Mouse (Mus musculus): ENCODE data around the gene Zmynd10. TPM values are rescaled to one million over a fixed set of nuclear protein-coding genes. Genes with fewer than 3 reads are reported as not detected.

Zmynd10 gene
- polyA plus RNA-seq, 1 experiment: 13.2 TPM

DNA sequence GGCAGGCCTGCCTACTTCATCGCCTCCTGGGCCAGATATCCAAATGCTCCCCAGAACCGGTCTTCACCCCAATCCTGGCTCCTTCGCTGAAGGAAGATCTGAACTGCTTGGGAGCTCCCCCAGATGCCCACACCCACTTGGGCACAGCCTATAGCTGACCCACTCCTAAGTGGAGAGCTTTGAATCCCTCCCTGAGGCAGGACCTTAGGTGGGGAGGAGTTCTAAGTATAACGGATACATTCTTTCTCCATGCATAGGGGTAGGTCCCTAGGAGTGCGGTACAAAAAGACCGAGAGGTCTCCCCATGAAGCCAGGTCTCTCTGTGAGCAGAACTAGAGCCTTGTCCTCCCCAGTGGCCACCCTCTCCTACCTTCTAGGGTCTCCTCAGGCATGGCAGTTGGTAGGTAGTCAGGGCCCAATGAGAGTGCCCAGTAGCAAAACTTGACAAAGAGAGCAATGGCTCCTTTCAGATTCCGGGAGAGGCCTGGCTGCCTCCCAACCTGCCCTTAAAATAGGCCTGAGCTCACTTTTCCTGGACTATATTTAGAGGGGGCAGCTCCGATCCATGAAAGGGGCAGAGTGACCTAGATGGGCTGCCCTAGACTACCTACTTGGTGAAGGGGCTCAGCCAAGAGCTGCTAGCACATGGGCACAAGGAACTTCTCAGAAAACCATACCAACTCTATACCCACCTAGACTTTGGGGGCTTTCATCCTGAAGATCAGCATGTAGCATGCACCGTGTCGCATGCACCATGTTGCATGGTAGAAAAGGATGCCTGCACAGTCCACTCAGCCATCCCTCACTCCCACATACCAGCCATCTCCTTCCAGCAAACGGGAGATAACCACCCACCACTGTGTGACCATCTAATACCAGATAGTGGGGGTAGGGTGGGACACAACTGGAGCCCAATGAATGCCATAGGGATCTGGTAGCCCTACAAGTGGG, 49.8 kb downstream of the Zmynd10 start:
- WGBS: 70% methylated on average over 11 of the region's 11 CpGs
- H3K4me1 ChIP-seq (ENCODE audit: control insufficient read depth, insufficient read depth, low read length): peaks cover 12% of the 10 kb centered on the region; the same call in 1 of the 2 replicates
- TF ChIP-seq POLR2A (IDR thresholded peaks at IDR 0.05; ENCODE audit: borderline replicate concordance, extremely low read depth, low read depth, low read length): no peak
- no peak for TF ChIP-seq CTCF (IDR thresholded peaks at IDR 0.05; ENCODE audit: insufficient read depth, low read length)
- no peak for DNase-seq
- no peak overlapping the region for H3K4me3 ChIP-seq (replicated peaks; ENCODE audit: extremely low read depth, low read depth, low read length)

GRCm38 (mm10) chr9:107598385-107598784, 51.3 kb downstream of the Zmynd10 start:
- TF ChIP-seq POLR2A (IDR thresholded peaks at IDR 0.05; ENCODE audit: borderline replicate concordance, extremely low read depth, low read depth, low read length) (no peak), CTCF (IDR thresholded peaks at IDR 0.05; ENCODE audit: insufficient read depth, low read length) (no peak)
- H3K4me1 ChIP-seq (ENCODE audit: control insufficient read depth, insufficient read depth, low read length): peaks cover 14% of the 10 kb centered on the region; the same call in 1 of the 2 replicates
- no peak for DNase-seq
- whole genome bisulfite sequencing: 76% methylated on average over 5 of the region's 5 CpGs
- H3K4me3 ChIP-seq (replicated peaks; ENCODE audit: extremely low read depth, low read depth, low read length): no peak overlapping the region

- Histone ChIP-seq H3K4me1 (ENCODE audit: control insufficient read depth, insufficient read depth, low read length) (peaks cover 12% of the 10 kb centered on the region; the same call in 1 of the 2 replicates), H3K4me3 (replicated peaks; ENCODE audit: extremely low read depth, low read depth, low read length) (no peak overlapping the region)
- TF ChIP-seq POLR2A (IDR thresholded peaks at IDR 0.05; ENCODE audit: borderline replicate concordance, extremely low read depth, low read depth, low read length) (no peak), CTCF (IDR thresholded peaks at IDR 0.05; ENCODE audit: insufficient read depth, low read length) (no peak)
- 89% methylated on average over 9 of the region's 9 CpGs for WGBS
- DNase-seq: no peak
These were observed 52.3 kb downstream of the Zmynd10 start for GRCm38 (mm10) chr9:107599433-107599832.

DNA sequence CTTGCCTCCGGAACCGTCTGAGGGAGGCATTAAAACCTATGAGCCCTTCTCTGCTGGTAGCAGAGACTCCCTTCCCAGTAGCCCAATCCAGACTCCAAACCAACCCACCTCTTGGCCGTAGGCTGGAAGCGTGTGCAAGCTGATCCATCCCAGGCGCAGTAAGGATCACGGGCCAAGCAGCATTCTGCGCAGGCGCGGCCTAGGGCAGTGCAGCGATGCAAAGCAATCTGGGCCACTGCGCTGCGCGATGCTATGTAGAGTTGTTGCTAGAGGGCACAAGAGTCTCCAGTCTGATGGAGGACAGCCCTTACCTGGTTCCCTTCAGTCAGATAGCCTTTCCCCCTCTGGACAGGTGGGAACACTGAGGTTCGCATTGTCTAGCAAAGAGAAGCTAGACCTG, 52.7 kb downstream of the Zmynd10 start:
- no peak for DNase-seq
- peaks cover 12% of the 10 kb centered on the region; the same call in 1 of the 2 replicates for H3K4me1 ChIP-seq (ENCODE audit: control insufficient read depth, insufficient read depth, low read length)
- no peak overlapping the region for H3K4me3 ChIP-seq (replicated peaks; ENCODE audit: extremely low read depth, low read depth, low read length)
- TF ChIP-seq POLR2A (IDR thresholded peaks at IDR 0.05; ENCODE audit: borderline replicate concordance, extremely low read depth, low read depth, low read length): no peak
- TF ChIP-seq CTCF (IDR thresholded peaks at IDR 0.05; ENCODE audit: insufficient read depth, low read length): no peak
- WGBS: 82% methylated on average over 14 of the region's 14 CpGs

GRCm38 (mm10) chr9:107600745-107601144, 53.6 kb downstream of the Zmynd10 start:
- Histone ChIP-seq H3K4me1 (ENCODE audit: control insufficient read depth, insufficient read depth, low read length) (peaks cover 15% of the 10 kb centered on the region; the same call in 1 of the 2 replicates), H3K4me3 (replicated peaks; ENCODE audit: extremely low read depth, low read depth, low read length) (no peak overlapping the region)
- DNase-seq: no peak
- no peak for TF ChIP-seq CTCF (IDR thresholded peaks at IDR 0.05; ENCODE audit: insufficient read depth, low read length)
- no peak for TF ChIP-seq POLR2A (IDR thresholded peaks at IDR 0.05; ENCODE audit: borderline replicate concordance, extremely low read depth, low read depth, low read length)
- 76% methylated on average over 12 of the region's 12 CpGs for WGBS

Other genes starting within 250 kb of the Zmynd10 start
- 16.9 and 21.0 TPM in 2 replicates for gene Hemk1, start 208.9 kb upstream of the Zmynd10 start, polyA plus RNA-seq (2012; rRNA removed)
- gene 6430571L13Rik, start 206.7 kb upstream of the Zmynd10 start, polyA plus RNA-seq (2012; rRNA removed): 0.34 and 1.1 TPM in 2 replicates
- gene Cacna2d2, start 147.7 kb upstream of the Zmynd10 start, polyA plus RNA-seq (2012; rRNA removed): 0.72 and 1.2 TPM in 2 replicates
- gene Tmem115, start 13.4 kb upstream of the Zmynd10 start, polyA plus RNA-seq (2012; rRNA removed): 57.6 and 59.4 TPM in 2 replicates
- gene Cyb561d2, start 5.1 kb upstream of the Zmynd10 start, polyA plus RNA-seq (2012; rRNA removed): 35.6 and 37.1 TPM in 2 replicates
- gene Nprl2, start 5.1 kb upstream of the Zmynd10 start, polyA plus RNA-seq (2012; rRNA removed): 24.8 and 31.3 TPM in 2 replicates
- 43.7 and 45.5 TPM in 2 replicates for gene Rassf1, start 4.3 kb downstream of the Zmynd10 start, polyA plus RNA-seq (2012; rRNA removed)
- gene Tusc2, start 16.0 kb downstream of the Zmynd10 start, polyA plus RNA-seq (2012; rRNA removed): 46.0 and 46.7 TPM in 2 replicates
- gene Hyal2, start 20.6 kb downstream of the Zmynd10 start, polyA plus RNA-seq (2012; rRNA removed): 235 and 342 TPM in 2 replicates
- gene Hyal1, start 29.6 kb downstream of the Zmynd10 start, polyA plus RNA-seq (2012; rRNA removed): 19.6 and 26.5 TPM in 2 replicates
- 87.8 and 91.9 TPM in 2 replicates for gene Naa80, start 31.6 kb downstream of the Zmynd10 start, polyA plus RNA-seq (2012; rRNA removed)
- gene Hyal3, start 33.5 kb downstream of the Zmynd10 start, polyA plus RNA-seq (2012; rRNA removed): 1.7 and 1.8 TPM in 2 replicates
- 41.5 and 41.8 TPM in 2 replicates for gene Ifrd2, start 40.3 kb downstream of the Zmynd10 start, polyA plus RNA-seq (2012; rRNA removed)
- gene Sema3b, start 61.9 kb downstream of the Zmynd10 start, polyA plus RNA-seq (2012; rRNA removed): 81.0 and 95.6 TPM in 2 replicates
- gene Gnai2, start 88.1 kb downstream of the Zmynd10 start, polyA plus RNA-seq (2012; rRNA removed): 844 and 991 TPM in 2 replicates
- 1.8 and 16.1 TPM in 2 replicates for gene Slc38a3, start 122.2 kb downstream of the Zmynd10 start, polyA plus RNA-seq (2012; rRNA removed)
- 0.09 and 0.20 TPM in 2 replicates for gene Gnat1, start 132.4 kb downstream of the Zmynd10 start, polyA plus RNA-seq (2012; rRNA removed)
- gene Sema3f, start 163.2 kb downstream of the Zmynd10 start, polyA plus RNA-seq (2012; rRNA removed): 318 and 413 TPM in 2 replicates
- gene Rbm5, start 223.7 kb downstream of the Zmynd10 start, polyA plus RNA-seq (2012; rRNA removed): 54.0 and 77.1 TPM in 2 replicates